ENCODE assay signal across 19 mouse cellular contexts in the genomic region with DNA sequence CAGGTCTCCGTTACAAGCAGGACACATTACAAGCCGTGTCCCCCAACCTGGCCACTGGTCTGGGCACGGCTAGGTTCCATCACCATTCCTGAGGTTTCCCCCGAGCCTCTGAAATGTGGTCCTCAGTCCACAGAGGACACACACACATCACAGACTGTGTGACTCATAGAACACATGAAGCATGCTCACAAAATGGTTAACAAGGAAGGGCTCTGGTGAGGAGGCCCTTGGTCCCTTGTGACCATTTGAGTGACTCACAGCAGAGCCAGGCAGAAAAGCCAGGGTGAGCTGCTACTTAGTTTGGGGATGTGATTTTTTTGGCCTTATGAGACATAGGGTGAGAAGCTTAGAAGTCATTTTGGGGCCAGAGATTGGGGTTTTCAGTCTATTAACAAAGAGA. TPM values are rescaled to one million over a fixed set of nuclear protein-coding genes. Genes with fewer than 3 reads are reported as not detected.
"Had no signal": no experiment of that assay in that cellular context is flagged by ENCODE, and none has a peak within 500 bp of the region (broad histone marks: within the 10 kb centered on the region; RNA-seq: fewer than 3 reads in every experiment).

No protein-coding gene starts in this region.

- H3K36me3 ChIP-seq: limb, embryonic 15.5 days; liver, embryonic 12.5 days; midbrain, embryonic 10.5 days; midbrain, embryonic 15.5 days had no signal

- H3K4me1 ChIP-seq: liver, embryonic 12.5 days had no signal

- H3K4me2 ChIP-seq: limb, embryonic 15.5 days; liver, embryonic 12.5 days; lung, embryonic 14.5 days; midbrain, embryonic 15.5 days had no signal

- H3K27me3 ChIP-seq: limb, embryonic 15.5 days had no signal

- H3K9ac ChIP-seq: limb, embryonic 15.5 days; liver, embryonic 12.5 days; lung, embryonic 14.5 days; midbrain, embryonic 15.5 days had no signal

- ATAC-seq: liver, embryonic 12.5 days; midbrain, embryonic 15.5 days had no signal

- H3K9me3 ChIP-seq: limb, embryonic 15.5 days; liver, embryonic 12.5 days; midbrain, embryonic 15.5 days had no signal

- H3K4me3 ChIP-seq: limb, embryonic 15.5 days; liver, embryonic 12.5 days; midbrain, embryonic 10.5 days; midbrain, embryonic 15.5 days had no signal

- H3K27ac ChIP-seq: kidney, postnatal 0 days; limb, embryonic 15.5 days; liver, embryonic 12.5 days; midbrain, embryonic 10.5 days; midbrain, embryonic 15.5 days had no signal

- DNase-seq: kidney, postnatal 36 days; layer of hippocampus, adult 9-11 months; layer of hippocampus, postnatal 36 days; lung, embryonic 14.5 days; lung, postnatal 10 days; lung, postnatal 4 days; right cerebral cortex, adult 18-20 months; right cerebral cortex, postnatal 25 days; thymus, adult 18-20 months; thymus, postnatal 14 days had no signal

RNA-seq across cellular contexts. Expression of gene Gsx1, which starts 56.6 kb away (rescaled TPM):
- polyA plus RNA-seq: kidney, postnatal 0 days; limb, embryonic 11.5 days; limb, embryonic 15.5 days; liver, embryonic 12.5 days; liver, embryonic 16.5 days; lung, embryonic 14.5 days; small intestine, adult 2 months; stomach, embryonic 14.5 days had no signal
